In genomic region chrX:21695220-21695619, GRCm38 (mm10) we compare ENCODE assay signal across 29 mouse cellular contexts. TPM values are rescaled to one million over a fixed set of nuclear protein-coding genes. Genes with fewer than 3 reads are reported as not detected.
A peak's percentile ranks its signal among the peaks of the same experiment; 100 is the strongest.
DNase-seq lines count a peak whose midpoint lies in the region; ATAC-seq and TF ChIP-seq lines count a peak whose summit lies in the region.
"Had no signal": no experiment of that assay in that cellular context is flagged by ENCODE, and none has a peak within 500 bp of the region (broad histone marks: within the 10 kb centered on the region; RNA-seq: fewer than 3 reads in every experiment).

No protein-coding gene starts in this region.

- H3K79me2 ChIP-seq in CH12.LX (replicated peaks; ENCODE audit: control insufficient read depth, extremely low read depth, insufficient read depth, poor library complexity, severe bottlenecking), result no peaks in the 10 kb centered on the region

- TF ChIP-seq EP300 in lung, postnatal 0 days (IDR thresholded peaks at IDR 0.05), result peak; percentile 53
- no peak for TF ChIP-seq EP300 in CH12.LX (IDR thresholded peaks at IDR 0.05; ENCODE audit: low read length)

- dilution Hi-C loops in CH12.LX (cut with MboI; ENCODE audit: extremely low pct_ligation_motif_present, extremely low pct_unique_long_range_greater_than_20kb, low sequenced_read_pairs), result no loop called here

- H3K27me3 ChIP-seq in lung, embryonic 14.5 days (ENCODE audit: insufficient read depth, low read length), result no peaks in the 10 kb centered on the region
- no peaks in the 10 kb centered on the region for H3K27me3 ChIP-seq in lung, embryonic 16.5 days (ENCODE audit: control insufficient read depth, insufficient read depth, low read depth, low read length)
- H3K27me3 ChIP-seq in lung, postnatal 0 days (replicated peaks; ENCODE audit: insufficient read depth, low read length), result no peaks in the 10 kb centered on the region
- no peaks in the 10 kb centered on the region for H3K27me3 ChIP-seq in CH12.LX (replicated peaks)

- no peak overlapping the region for H3K27ac ChIP-seq in lung, embryonic 14.5 days (ENCODE audit: low read depth)
- no peak overlapping the region for H3K27ac ChIP-seq in lung, embryonic 16.5 days (ENCODE audit: low read length)
- no peak overlapping the region for H3K27ac ChIP-seq in lung, postnatal 0 days (ENCODE audit: low read length)
- no peak overlapping the region for H3K27ac ChIP-seq in CH12.LX (ENCODE audit: insufficient read depth, low read depth)

- H3K9me3 ChIP-seq in lung, embryonic 14.5 days (ENCODE audit: low read depth, low read length), result no peaks in the 10 kb centered on the region
- no peaks in the 10 kb centered on the region for H3K9me3 ChIP-seq in lung, embryonic 16.5 days (ENCODE audit: control insufficient read depth, low read length)
- H3K9me3 ChIP-seq in lung, postnatal 0 days (ENCODE audit: low read length), result no peaks in the 10 kb centered on the region
- no peaks in the 10 kb centered on the region for H3K9me3 ChIP-seq in CH12.LX (replicated peaks; ENCODE audit: low read length)
- H3K9me3 ChIP-seq: G1E had no signal

- H3K9ac ChIP-seq in lung, embryonic 14.5 days, result no peak overlapping the region
- no peak overlapping the region for H3K9ac ChIP-seq in lung, embryonic 16.5 days (ENCODE audit: low read length)
- H3K9ac ChIP-seq in lung, postnatal 0 days (replicated peaks; ENCODE audit: low read depth), result no peak overlapping the region
- H3K9ac ChIP-seq in CH12.LX (ENCODE audit: insufficient read depth, low read depth), result no peak overlapping the region

- TF ChIP-seq CTCF in lung, embryonic 14.5 days (IDR thresholded peaks at IDR 0.05; ENCODE audit: low read depth), result no peak
- no peak for TF ChIP-seq CTCF in lung, adult 2 months (IDR thresholded peaks at IDR 0.05; ENCODE audit: insufficient read depth, low read length)
- no peak for TF ChIP-seq CTCF in lung, postnatal 0 days (IDR thresholded peaks at IDR 0.05)
- no peak for TF ChIP-seq CTCF in CH12.LX (conservative IDR thresholded peaks at IDR 0.05 in 1 of 2, IDR thresholded peaks at IDR 0.05 in 1 of 2; ENCODE audit: low read depth in 2 of 2, low read length in 2 of 2)

- H3K4me2 ChIP-seq in lung, embryonic 14.5 days, result no peak overlapping the region
- no peak overlapping the region for H3K4me2 ChIP-seq in lung, embryonic 16.5 days (ENCODE audit: low read depth, low read length)
- no peak overlapping the region for H3K4me2 ChIP-seq in lung, postnatal 0 days (replicated peaks; ENCODE audit: low read depth, low read length)
- peak overlapping the region; percentile 36; the same call in 1 of the 2 replicates for H3K4me2 ChIP-seq in CH12.LX (ENCODE audit: insufficient read depth, low read depth, poor library complexity, severe bottlenecking)

- no peak overlapping the region for H3K4me3 ChIP-seq in lung, embryonic 14.5 days (ENCODE audit: low read depth, low read length)
- no peak overlapping the region for H3K4me3 ChIP-seq in lung, embryonic 16.5 days (ENCODE audit: low read length)
- H3K4me3 ChIP-seq in lung, adult 2 months (replicated peaks; ENCODE audit: extremely low read depth, low read depth, low read length), result no peak overlapping the region
- H3K4me3 ChIP-seq in lung, postnatal 0 days (ENCODE audit: low read depth, low read length), result no peak overlapping the region
- H3K4me3 ChIP-seq in CH12.LX (replicated peaks in 1 of 3; ENCODE audit: low read depth in 2 of 3, low read length in 2 of 3, poor library complexity in 1 of 3), result no peak overlapping the region

- TF ChIP-seq POLR2A in lung, adult 2 months (IDR thresholded peaks at IDR 0.05; ENCODE audit: borderline replicate concordance, extremely low read depth, low read depth, low read length), result no peak
- no peak for TF ChIP-seq POLR2A in CH12.LX (IDR thresholded peaks at IDR 0.05; ENCODE audit: low read depth, low read length)

- no peaks in the 10 kb centered on the region for H3K4me1 ChIP-seq in lung, embryonic 14.5 days (ENCODE audit: insufficient read depth)
- H3K4me1 ChIP-seq in lung, embryonic 16.5 days (replicated peaks; ENCODE audit: control insufficient read depth, insufficient read depth, low read length), result no peaks in the 10 kb centered on the region
- H3K4me1 ChIP-seq in lung, adult 2 months (ENCODE audit: control insufficient read depth, insufficient read depth, low read length), result no peaks in the 10 kb centered on the region
- H3K4me1 ChIP-seq in lung, postnatal 0 days (ENCODE audit: insufficient read depth, low read depth, low read length), result no peaks in the 10 kb centered on the region
- no peaks in the 10 kb centered on the region for H3K4me1 ChIP-seq in CH12.LX (ENCODE audit: control insufficient read depth in 1 of 2, insufficient read depth in 2 of 2)

- peak; percentile 13 for DNase-seq in lung, embryonic 14.5 days
- DNase-seq in lung, postnatal 4 days, result no peak
- no peak for DNase-seq in lung, adult 2 months
- DNase-seq in lung, postnatal 0 days (ENCODE audit: low spot score), result peak; percentile 58
- no peak for DNase-seq in lung, postnatal 14 days
- no peak for DNase-seq in CH12.LX (ENCODE audit: extremely low read depth)
- no peak for DNase-seq in T-cell, adult 2 months (ENCODE audit: low spot score)
- DNase-seq: adrenal gland, adult 2 months; adrenal gland, adult 8-10 months; adrenal gland, postnatal 10 days; adrenal gland, postnatal 14 days; adrenal gland, postnatal 25 days; adrenal gland, postnatal 36 days; B cell, adult 2 months; cerebellum, adult 11 months; cerebellum, adult 11-12 months; cerebellum, adult 18-20 months; cerebellum, adult 2 months had no signal

- no peaks in the 10 kb centered on the region for H3K36me3 ChIP-seq in lung, embryonic 14.5 days (ENCODE audit: insufficient read depth)
- H3K36me3 ChIP-seq in lung, embryonic 16.5 days (ENCODE audit: control insufficient read depth, insufficient read depth, low read length), result no peaks in the 10 kb centered on the region
- H3K36me3 ChIP-seq in lung, postnatal 0 days (ENCODE audit: insufficient read depth, low read length), result no peaks in the 10 kb centered on the region
- H3K36me3 ChIP-seq in CH12.LX (replicated peaks in 1 of 2; ENCODE audit: control insufficient read depth in 1 of 2, insufficient read depth in 1 of 2, low read length in 1 of 2), result no peaks in the 10 kb centered on the region
- H3K36me3 ChIP-seq: G1E had no signal

- WGBS in lung, embryonic 14.5 days, result 37% methylated on average over 6 of the region's 6 CpGs
- WGBS in lung, embryonic 16.5 days, result 48% methylated on average over 6 of the region's 6 CpGs
- WGBS in lung, adult 2 months, result 63% methylated on average over 6 of the region's 6 CpGs
- WGBS in lung, postnatal 0 days, result 56% methylated on average over 6 of the region's 6 CpGs

- no peak for TF ChIP-seq RAD21 in CH12.LX (IDR thresholded peaks at IDR 0.05; ENCODE audit: low read depth, low read length)

- ATAC-seq in lung, embryonic 14.5 days (ENCODE audit: insufficient read depth), result no peak
- peak; percentile 59 for ATAC-seq in lung, embryonic 16.5 days (ENCODE audit: low read depth)
- ATAC-seq in lung, postnatal 0 days, result peak; percentile 74
- ATAC-seq: activated CD4-positive, CD25-positive, alpha-beta regulatory T cell, adult 4 months; CD4-positive, CD25-positive, alpha-beta regulatory T cell, adult 4 months; Patski had no signal

- in situ Hi-C loops in CH12.LX (cut with MboI; ENCODE audit: low pct_ligation_motif_present, low pct_unique_long_range_greater_than_20kb, low sequenced_read_pairs), result no loop called here

TF ChIP-seq in CH12.LX, 34 proteins besides CTCF, POLR2A, EP300 and RAD21:
- TF ChIP-seq USF2 (conservative IDR thresholded peaks at IDR 0.05; ENCODE audit: low read depth, low read length) (no peak), MAZ (IDR thresholded peaks at IDR 0.05; ENCODE audit: low read depth, low read length) (no peak), ELF1 (IDR thresholded peaks at IDR 0.05; ENCODE audit: low read depth, low read length) (no peak), MYC (IDR thresholded peaks at IDR 0.05; ENCODE audit: low read depth, low read length) (no peak), SIN3A (IDR thresholded peaks at IDR 0.05; ENCODE audit: low read length) (no peak), RCOR1 (conservative IDR thresholded peaks at IDR 0.05; ENCODE audit: low read depth, low read length) (no peak), HCFC1 (IDR thresholded peaks at IDR 0.05; ENCODE audit: low read depth, low read length) (no peak), ZC3H11A (IDR thresholded peaks at IDR 0.05; ENCODE audit: low read depth, low read length) (no peak), CHD1 (IDR thresholded peaks at IDR 0.05; ENCODE audit: low read depth, low read length) (no peak), UBTF (IDR thresholded peaks at IDR 0.05; ENCODE audit: low read depth, low read length) (no peak)

RNA-seq across cellular contexts. Expression of gene Slc6a14, which starts 19.5 kb away (rescaled TPM):
- 3.1 and 4.3 TPM in 2 replicates for polyA plus RNA-seq in lung, embryonic 14.5 days (2014; fragmentation: Nextera tagmentation; extraction: Ambion mirVana)
- polyA plus RNA-seq in lung, embryonic 16.5 days (2015; fragmentation: Nextera tagmentation; extraction: Ambion mirVana), result 19.9 and 23.3 TPM in 2 replicates
- polyA plus RNA-seq in lung, adult 2 months (2012; rRNA removed), result 3.2 and 7.4 TPM in 2 replicates
- 73.0 and 85.9 TPM in 2 replicates for polyA plus RNA-seq in lung, postnatal 0 days (2015; fragmentation: Nextera tagmentation; extraction: Ambion mirVana)
- total RNA-seq in CH12.LX (2012; rRNA removed) (not detected in 2 replicates), CH12.LX (2014; rRNA removed) (not detected in 2 replicates)
- not detected in 2 replicates for polyA plus RNA-seq in CH12.LX (2012; ENCODE audit: insufficient read length, low read depth)
- total RNA-seq: G1E, MEL had no signal
- polyA plus RNA-seq: activated CD4-positive, CD25-positive, alpha-beta regulatory T cell, adult 4 months; adrenal gland, adult 2 months; C2C12; CD4-positive, CD25-positive, alpha-beta regulatory T cell, adult 4 months; cerebellum, adult 2 months; G1E; Patski had no signal

RNA-seq across cellular contexts. Expression of gene Gm28269, which starts 49.7 kb away (rescaled TPM):
- polyA plus RNA-seq in lung, embryonic 14.5 days (2014; fragmentation: Nextera tagmentation; extraction: Ambion mirVana), result not detected in 2 replicates
- not detected in 2 replicates for polyA plus RNA-seq in lung, embryonic 16.5 days (2015; fragmentation: Nextera tagmentation; extraction: Ambion mirVana)
- not detected in 2 replicates for polyA plus RNA-seq in lung, adult 2 months (2012; rRNA removed)
- polyA plus RNA-seq in lung, postnatal 0 days (2015; fragmentation: Nextera tagmentation; extraction: Ambion mirVana), result 0.31 TPM in 1 of 2 replicates, not detected in the other
- not detected in 2 replicates for total RNA-seq in CH12.LX (2012; rRNA removed)
- total RNA-seq in CH12.LX (2014; rRNA removed), result not detected in 2 replicates
- not detected in 2 replicates for polyA plus RNA-seq in CH12.LX (2012; ENCODE audit: insufficient read length, low read depth)
- total RNA-seq: adrenal gland, adult 18-20 months; adrenal gland, adult 2 months; adrenal gland, adult 8-10 months; adrenal gland, postnatal 10 days; adrenal gland, postnatal 14 days; adrenal gland, postnatal 25 days; adrenal gland, postnatal 36 days; adrenal gland, postnatal 4 days; ES-E14; G1E; MEL had no signal
- polyA plus RNA-seq: activated CD4-positive, CD25-positive, alpha-beta regulatory T cell, adult 4 months; adrenal gland, adult 2 months; brain, embryonic 14.5 days; C2C12; CD4-positive, CD25-positive, alpha-beta regulatory T cell, adult 4 months; cerebellum, adult 2 months; G1E; Patski had no signal

Comparison
In these comparisons a context has a peak if more than half of its experiments do, and no peak if none do; other contexts are left out.
1. DNase-seq: peak in lung, embryonic 14.5 days (single experiment) and lung, postnatal 0 days (single experiment); none in lung, postnatal 4 days (0 of 2), lung, adult 2 months (single experiment), lung, postnatal 14 days (single experiment), CH12.LX (single experiment) and T-cell, adult 2 months (single experiment).